Mouse (Mus musculus) brown adipose tissue, adult 24 weeks (tissue): ENCODE results near the gene Hnrnpab. TPM values are rescaled to one million over a fixed set of nuclear protein-coding genes. Genes with fewer than 3 reads are reported as not detected.
A peak's percentile ranks its signal among the peaks of the same experiment; 100 is the strongest.

Source experiments
- H3K27ac ChIP-seq: fragments of 200-500 bp; replicated peaks from 2 replicates; pipeline ENCODE4 v1.5.1; 2012; ENCODE audit warnings: low read depth, mild to moderate bottlenecking, low read length
- H3K4me1 ChIP-seq: fragments of 200-500 bp; 2 replicates; pipeline ENCODE4 v1.6.1; 2012; ENCODE audit warnings: low read length, mixed read lengths; ENCODE audit not compliant: control insufficient read depth, insufficient read depth, insufficient read length
- H3K4me3 ChIP-seq: fragments of 200-500 bp; 2 replicates; pipeline ENCODE4 v1.5.1; 2012; ENCODE audit warnings: low read depth, mild to moderate bottlenecking, low read length, moderate library complexity; ENCODE audit not compliant: insufficient read depth
- polyA plus RNA-seq: library from polyadenylated mRNA; stranded (reverse); fragments of >200 nt; gene quantifications from 2 replicates; pipeline ENCODE4 v1.2.4, GENCODE M21; 2012; ENCODE audit not compliant: missing spikeins, insufficient read depth, insufficient read length

Gene Hnrnpab
- 117 and 131 TPM in 2 replicates for polyA plus RNA-seq

- Histone ChIP-seq H3K4me3 (peak within 1 kb of the TSS; percentile 98), H3K4me1 (no peaks in the 10 kb centered on the region), H3K27ac (peak within 1 kb of the TSS; percentile 83)
These were observed at the start of gene Hnrnpab for GRCm38 (mm10) chr11:51606447-51607095. Gene Hnrnpab (minus strand): TSS chr11:51606847.

- Histone ChIP-seq H3K4me3 (no peak overlapping the region), H3K4me1 (peaks cover 30% of the 10 kb centered on the region), H3K27ac (peak overlapping the region; percentile 60)
These were observed 48.2 kb upstream of the Hnrnpab start for GRCm38 (mm10) chr11:51654891-51655290.

- no peak overlapping the region for H3K4me3 ChIP-seq
- no peak overlapping the region for H3K27ac ChIP-seq
These were observed 47.1 kb upstream of the Hnrnpab start for GRCm38 (mm10) chr11:51653736-51654135.

GRCm38 (mm10) chr11:51652889-51653418 is 46.3 kb upstream of the Hnrnpab start:
- peaks cover 17% of the 10 kb centered on the region for H3K4me1 ChIP-seq
- no peak overlapping the region for H3K4me3 ChIP-seq
- no peak overlapping the region for H3K27ac ChIP-seq

More at GRCm38 (mm10) chr11:51653736-51654135, 47.1 kb upstream of the Hnrnpab start:
- peaks cover 21% of the 10 kb centered on the region for H3K4me1 ChIP-seq

- peaks cover 5% of the 10 kb centered on the region for H3K4me1 ChIP-seq
- peak within 1 kb of the TSS; percentile 77 for H3K4me3 ChIP-seq
- H3K27ac ChIP-seq: peak within 1 kb of the TSS; percentile 93
These were observed 44.3 kb upstream of the Hnrnpab start, which contains the start of the genes N4bp3 and D930048N14Rik for GRCm38 (mm10) chr11:51650691-51651515. Gene N4bp3 (minus strand): TSS chr11:51650842. Gene D930048N14Rik (plus strand): TSS chr11:51650954.

GRCm38 (mm10) chr11:51650261-51650660 is 43.6 kb upstream of the Hnrnpab start:
- Histone ChIP-seq H3K4me1 (peaks cover 8% of the 10 kb centered on the region), H3K4me3 (peak overlapping the region; percentile 77), H3K27ac (peak overlapping the region; percentile 93)

- peaks cover 10% of the 10 kb centered on the region for H3K4me1 ChIP-seq
- H3K27ac ChIP-seq: peak overlapping the region; percentile 93
- peak overlapping the region; percentile 77 for H3K4me3 ChIP-seq
These were observed 43.2 kb upstream of the Hnrnpab start for GRCm38 (mm10) chr11:51649889-51650199.

- H3K4me1 ChIP-seq: peaks cover 12% of the 10 kb centered on the region
- H3K4me3 ChIP-seq: peak overlapping the region; percentile 77
- H3K27ac ChIP-seq: peak overlapping the region; percentile 93
These were observed 42.7 kb upstream of the Hnrnpab start for GRCm38 (mm10) chr11:51649111-51649888.

- peak overlapping the region; percentile 77 for H3K4me3 ChIP-seq
These were observed 41.9 kb upstream of the Hnrnpab start for GRCm38 (mm10) chr11:51648566-51648965.

GRCm38 (mm10) chr11:51646751-51647667 is 40.4 kb upstream of the Hnrnpab start:
- Histone ChIP-seq H3K27ac (peak overlapping the region; percentile 98), H3K4me1 (peaks cover 28% of the 10 kb centered on the region), H3K4me3 (peak overlapping the region; percentile 53)

More at GRCm38 (mm10) chr11:51648566-51648965, 41.9 kb upstream of the Hnrnpab start:
- Histone ChIP-seq H3K4me1 (peaks cover 19% of the 10 kb centered on the region), H3K27ac (peak overlapping the region; percentile 93)

- Histone ChIP-seq H3K27ac (peak overlapping the region; percentile 95), H3K4me1 (peaks cover 29% of the 10 kb centered on the region), H3K4me3 (peak overlapping the region; percentile 53)
These were observed 39.6 kb upstream of the Hnrnpab start for GRCm38 (mm10) chr11:51646245-51646644.

- Histone ChIP-seq H3K4me1 (peaks cover 35% of the 10 kb centered on the region), H3K27ac (peak overlapping the region; percentile 95), H3K4me3 (peak overlapping the region; percentile 53)
These were observed 38.6 kb upstream of the Hnrnpab start for GRCm38 (mm10) chr11:51645293-51645692.

- Histone ChIP-seq H3K4me3 (no peak overlapping the region), H3K27ac (0 out of 2 replicates have a peak overlapping the region, but pooled peaks have one; percentile 95), H3K4me1 (peaks cover 35% of the 10 kb centered on the region)
These were observed 37.6 kb upstream of the Hnrnpab start for GRCm38 (mm10) chr11:51644217-51644616.

GRCm38 (mm10) chr11:51643761-51644160 is 37.1 kb upstream of the Hnrnpab start:
- H3K27ac ChIP-seq: no peak overlapping the region
- H3K4me1 ChIP-seq: peaks cover 35% of the 10 kb centered on the region
- H3K4me3 ChIP-seq: no peak overlapping the region
